Mouse (Mus musculus) kidney, adult 2 months (tissue): ENCODE data around the gene Hist1h2bg.

Source experiments
- CTCF ChIP-seq: fragments of 200-500 bp; conservative IDR thresholded peaks from 2 replicates; pipeline ENCODE4 v1.5.1; 2011; ENCODE audit warnings: low read depth, mild to moderate bottlenecking, control low read depth, low read length, moderate library complexity, mixed read lengths; ENCODE audit not compliant: insufficient read depth, insufficient read length
- POLR2A ChIP-seq: fragments of 200-500 bp; IDR thresholded peaks from one replicate; pipeline ENCODE4 v1.6.1; 2011; ENCODE audit warnings: low read depth, low read length, control low read depth

DNA sequence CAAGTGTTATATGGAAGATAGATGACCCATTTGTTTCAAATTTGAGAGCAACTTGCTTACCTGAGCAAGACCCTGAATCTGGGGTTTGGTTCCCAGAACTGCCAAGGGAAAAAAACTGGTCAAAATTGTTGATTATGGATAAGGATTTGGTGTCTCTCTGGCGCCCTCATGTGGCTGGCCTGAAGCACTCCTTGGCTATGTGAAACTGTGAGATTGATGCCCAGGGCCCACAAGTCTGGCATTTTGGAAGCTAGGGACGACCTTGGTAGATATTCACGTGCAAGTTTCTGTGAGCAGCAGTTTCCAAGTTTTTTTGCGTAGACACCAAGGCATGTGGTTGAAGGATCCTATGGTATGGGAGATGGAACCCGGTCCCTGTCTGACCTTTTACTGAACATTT lies 46.5 kb upstream of the Hist1h2bg start:
- TF ChIP-seq CTCF: peak; percentile 85
- no peak for TF ChIP-seq POLR2A
